Mouse (Mus musculus) c-Kit-negative CD71-positive TER-119-positive erythroid progenitor cells, embryonic 14.5 days (primary cell): Measurements from ENCODE around the gene Acan.
A peak's percentile ranks its signal among the peaks of the same experiment; 100 is the strongest.

ENCODE experiments used
- DNase-seq: peaks from one replicate; pipeline ENCODE4 v3.0.0-alpha.2; 2013; ENCODE audit warnings: low read depth, low spot score

Gene Acan

DNA sequence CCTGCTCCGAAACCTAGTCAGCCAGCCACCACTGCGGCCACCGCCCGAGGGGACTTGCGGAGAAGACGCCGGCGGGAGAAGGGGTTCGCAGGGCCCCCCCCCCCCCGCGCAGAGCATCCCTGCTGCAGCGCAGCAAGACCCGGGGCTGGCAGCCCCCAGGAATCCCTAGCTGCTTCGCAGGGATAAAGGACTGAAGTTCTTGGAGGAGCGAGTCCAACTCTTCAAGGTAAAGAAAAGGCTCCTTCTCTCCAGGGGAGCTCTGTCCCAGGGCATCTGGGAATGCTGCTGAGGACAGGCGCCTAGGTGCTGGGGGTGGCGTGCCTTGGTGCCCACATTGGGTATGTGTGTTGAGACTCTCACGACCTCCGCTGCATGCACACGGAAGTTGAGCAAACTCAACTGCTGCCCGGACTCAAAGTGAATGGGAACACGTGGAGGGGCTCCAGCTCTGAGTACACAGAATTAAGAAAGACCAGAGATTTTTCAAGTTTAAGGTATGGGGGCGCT is at the start of gene Acan:
TSS of gene Acan (plus strand) at position 101 of the 507 bp plus-strand sequence.
- DNase-seq, result no peak

DNA sequence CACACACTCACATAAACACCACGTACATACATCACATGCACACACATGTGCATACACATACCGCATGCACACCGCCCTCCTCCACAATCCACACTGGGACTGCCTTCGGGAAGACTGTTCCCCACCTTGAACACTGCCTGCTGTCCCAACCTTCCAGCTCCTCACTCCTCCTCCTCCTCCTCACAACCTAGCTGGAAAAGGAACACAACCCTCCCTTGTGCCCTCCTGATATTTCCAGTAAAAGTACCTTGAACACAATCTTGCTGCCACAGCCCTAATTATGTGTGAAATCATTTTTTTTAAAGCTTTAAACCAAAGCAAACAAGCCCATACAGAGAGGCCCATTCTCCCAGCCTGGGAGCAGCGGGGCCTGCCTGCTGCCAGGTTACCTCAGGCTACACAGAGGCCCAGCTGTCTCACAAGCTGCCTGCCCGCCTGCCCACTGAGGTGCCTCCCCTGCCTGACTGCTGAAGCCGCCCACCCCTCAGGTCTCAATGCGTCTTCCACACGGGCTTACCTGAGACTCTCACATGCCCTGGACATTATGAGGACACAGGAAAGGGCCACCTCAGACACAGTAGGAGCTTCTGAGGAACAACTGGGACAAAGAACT is 31.9 kb upstream of the Acan start:
- no peak for DNase-seq

DNA sequence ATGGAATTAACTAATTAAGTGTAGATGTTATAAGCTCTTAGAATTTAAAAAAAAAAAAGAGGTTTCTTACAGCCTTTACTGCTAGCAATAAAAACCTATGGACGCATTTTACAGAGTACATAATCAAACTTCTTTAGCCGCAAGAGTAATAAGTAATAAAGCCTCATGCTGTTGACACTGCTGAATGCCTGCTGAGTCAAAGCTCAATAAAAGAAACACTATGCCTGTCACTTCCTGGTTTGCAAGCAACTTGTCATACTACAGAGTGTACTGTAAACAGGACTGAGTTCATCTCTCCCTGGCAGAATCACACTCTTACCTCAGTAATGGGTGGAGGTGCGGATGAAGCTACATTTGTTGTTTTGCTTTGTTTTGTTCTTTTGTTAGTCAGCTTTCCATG is 24.1 kb upstream of the Acan start:
- DNase-seq, result no peak

DNA sequence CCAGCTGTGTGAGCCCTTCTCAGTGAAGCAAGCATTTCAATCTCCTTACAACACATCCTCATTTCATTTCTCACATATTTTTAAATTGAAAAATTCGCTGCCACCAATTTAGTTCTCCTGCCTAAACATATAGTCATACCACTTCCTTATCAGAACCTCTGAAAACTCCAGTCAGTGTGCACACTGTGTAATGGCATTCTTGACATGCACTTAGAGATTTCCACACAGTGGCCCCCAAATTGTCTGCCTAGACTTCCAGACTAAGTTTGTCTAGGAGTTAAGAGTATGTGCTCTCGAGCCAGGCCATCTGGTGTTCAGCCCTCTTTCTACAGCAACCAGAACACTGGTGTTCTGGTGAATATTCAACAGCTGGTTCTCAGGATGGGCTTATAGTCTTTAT is 19.5 kb upstream of the Acan start:
- DNase-seq, result no peak

DNA sequence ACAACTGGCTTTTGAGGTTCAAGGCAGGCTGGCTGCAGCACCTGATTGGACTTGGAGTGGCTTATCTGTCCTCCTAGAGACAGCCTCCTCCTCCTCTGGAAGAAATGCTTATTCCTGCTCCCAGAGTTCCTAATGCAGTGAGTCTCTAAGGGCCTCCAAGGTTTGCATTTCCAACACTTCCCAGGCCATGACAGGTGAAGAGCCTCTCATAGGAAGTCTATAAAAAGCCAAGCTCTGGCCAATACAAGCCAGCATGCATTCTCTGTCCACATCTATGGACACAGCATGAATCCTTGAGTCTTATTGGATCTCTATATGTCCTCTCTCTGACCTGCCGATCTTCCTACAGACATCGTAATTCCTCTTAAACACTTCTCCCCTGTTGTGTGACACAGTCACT is 18.8 kb upstream of the Acan start:
- DNase-seq, result no peak

DNA sequence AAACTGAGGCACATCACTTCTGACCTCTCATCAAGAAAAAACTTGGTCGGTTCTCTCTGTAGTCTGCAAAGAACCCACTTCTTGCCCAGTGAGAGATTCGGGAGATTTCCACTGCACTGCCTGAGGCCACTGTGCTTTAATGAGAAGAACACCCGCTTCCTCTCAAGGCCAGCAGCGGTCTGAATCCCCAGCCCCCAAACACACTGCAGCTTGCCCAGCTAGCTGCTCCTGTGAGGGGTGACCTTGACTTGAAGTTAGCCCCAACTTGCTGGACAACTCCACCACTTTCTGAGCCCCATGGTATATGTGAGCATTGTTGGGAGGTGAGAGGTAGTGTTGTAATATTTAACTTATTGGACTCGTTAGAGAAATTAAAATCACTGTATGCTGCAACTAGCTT is 1.2 kb upstream of the Acan start:
- no peak for DNase-seq

DNA sequence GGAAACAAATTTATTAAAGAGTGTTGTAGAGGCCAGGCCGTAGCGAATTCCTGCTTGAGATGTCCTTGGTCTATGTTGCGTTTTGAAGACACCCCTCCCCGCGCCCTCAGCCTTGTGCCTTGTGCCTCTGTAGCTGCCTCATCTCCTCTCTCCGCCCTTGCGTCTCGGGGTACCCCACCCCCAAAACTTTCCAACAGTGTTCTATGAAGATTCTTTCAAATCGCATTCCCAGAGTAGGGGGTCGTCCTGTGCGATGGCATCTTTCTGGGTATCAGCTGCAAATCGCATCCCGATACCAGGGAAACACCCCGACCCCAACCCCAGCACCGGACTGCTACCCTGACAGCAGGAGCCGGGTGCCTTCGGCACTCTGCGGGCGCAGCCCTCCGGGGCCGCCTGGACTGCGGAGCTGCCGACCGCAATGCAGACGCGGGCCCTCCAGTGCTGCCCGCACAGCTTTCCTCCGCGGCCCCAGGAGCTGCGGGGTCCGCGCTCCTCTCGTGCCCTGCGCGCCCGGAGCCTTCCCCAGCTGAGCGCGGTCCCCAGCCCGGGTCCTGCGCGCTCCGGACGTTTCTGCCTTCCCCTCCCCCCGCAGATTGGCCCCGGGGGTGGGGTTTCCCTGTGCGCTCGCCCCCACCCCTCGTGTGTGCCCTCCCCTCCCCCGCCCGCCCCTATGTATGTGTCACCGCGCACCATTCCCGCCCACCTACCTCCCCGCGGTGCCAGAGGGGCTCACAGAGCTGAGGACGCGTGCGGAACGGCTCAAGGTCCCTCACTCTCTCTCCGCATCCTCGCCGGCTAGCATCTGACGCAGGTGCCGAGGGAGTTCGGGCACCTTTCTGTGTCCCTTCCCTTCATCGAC is 531 bp upstream of the Acan start:
- DNase-seq, result no peak

DNA sequence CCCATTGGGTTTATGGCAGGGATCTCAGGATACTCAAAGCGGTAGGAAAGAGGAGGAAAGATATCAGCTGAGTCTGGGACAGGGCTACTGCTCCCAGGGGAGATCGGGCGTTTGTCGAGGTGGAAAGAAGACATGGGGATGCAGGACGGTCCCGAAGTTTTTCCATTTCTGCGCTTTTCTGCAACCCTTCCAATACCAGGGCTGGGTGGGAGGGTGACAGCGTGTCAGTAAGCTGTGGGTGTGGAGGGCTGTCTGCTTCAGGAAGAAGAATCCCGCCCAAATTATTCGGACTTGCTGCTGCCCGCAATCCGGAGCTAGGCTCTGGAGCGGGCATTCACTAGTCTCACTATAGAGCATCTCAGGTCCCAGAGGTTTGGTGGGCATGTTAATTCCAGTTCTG is 828 bp downstream of the Acan start:
- DNase-seq, result no peak

DNA sequence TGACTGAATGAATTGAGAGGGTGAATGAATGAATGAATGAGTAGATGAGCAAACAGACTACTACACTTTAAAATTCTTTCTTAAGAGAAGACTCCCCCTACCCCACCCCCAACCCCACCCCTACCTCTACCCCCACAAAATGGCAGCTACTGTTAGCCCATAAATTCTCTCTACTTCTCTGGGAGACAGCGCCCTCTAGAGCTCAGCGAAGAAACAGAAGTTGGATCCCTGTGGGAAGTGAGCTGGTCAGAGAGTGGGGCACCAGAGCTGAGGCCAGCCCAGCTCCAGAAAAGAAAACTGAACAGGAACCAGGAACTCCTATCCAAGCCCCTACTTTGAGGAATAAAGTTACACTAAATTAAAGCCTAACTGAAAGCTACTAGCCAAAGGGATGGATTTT is 5.3 kb downstream of the Acan start:
- no peak for DNase-seq

DNA sequence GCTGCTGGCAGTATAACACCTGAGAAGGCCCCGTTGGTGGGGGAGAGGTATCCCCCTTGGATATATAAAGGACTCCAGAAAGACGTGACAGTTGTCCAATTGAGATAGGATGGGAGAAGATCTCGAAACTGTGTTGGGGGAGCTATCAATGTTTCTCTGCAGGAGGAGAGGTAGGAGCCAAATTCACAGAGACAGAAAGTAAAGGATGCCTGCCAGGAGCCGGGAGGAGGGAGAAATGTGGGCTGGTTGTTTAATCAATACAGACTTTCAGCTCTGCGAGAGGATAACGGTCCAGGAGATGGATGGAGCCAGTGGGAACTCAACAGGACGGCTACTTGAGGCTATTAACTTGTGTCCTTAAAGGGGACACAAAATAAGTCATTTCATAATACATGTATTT is 14.2 kb downstream of the Acan start:
- DNase-seq, result no peak

DNA sequence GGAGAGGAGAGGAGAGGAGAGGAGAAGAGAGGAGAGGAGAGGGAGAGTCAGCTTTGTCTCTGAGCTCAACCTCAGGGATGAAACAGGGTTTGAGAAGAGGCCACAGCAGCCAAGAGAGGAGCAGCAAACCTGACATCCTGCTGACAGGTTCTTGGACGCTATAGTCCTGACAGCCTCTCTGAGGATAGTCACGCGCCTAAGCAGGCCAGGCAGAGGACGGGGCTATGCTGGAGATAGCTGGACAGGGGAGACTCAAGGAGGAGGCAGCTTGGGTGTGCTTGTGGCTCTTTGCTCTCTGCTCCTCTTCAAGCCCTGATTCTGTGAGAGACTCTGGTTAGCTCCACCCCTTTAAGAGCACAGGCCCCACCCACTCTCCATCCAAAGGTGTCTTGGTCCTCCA is 14.9 kb downstream of the Acan start:
- no peak for DNase-seq

DNA sequence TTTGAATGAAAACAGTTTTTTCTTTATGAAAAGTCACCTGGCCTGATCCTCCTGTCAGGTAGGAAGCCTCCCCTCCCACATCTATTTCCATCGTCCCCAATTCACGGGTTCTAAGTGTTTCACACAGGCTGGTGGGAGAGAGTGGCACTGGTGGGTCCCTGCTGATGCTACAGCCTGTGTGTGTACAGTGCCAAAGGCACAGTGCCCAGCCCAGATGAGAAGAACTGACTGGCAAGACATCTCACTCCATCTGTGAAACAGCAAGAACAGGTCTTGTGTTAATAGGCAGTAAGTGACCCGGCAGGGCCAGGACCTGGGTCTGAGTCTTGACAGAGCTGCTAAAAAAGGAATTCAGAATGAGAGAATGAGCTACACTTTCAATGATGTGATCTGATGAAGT is 25.9 kb downstream of the Acan start:
- DNase-seq, result no peak

DNA sequence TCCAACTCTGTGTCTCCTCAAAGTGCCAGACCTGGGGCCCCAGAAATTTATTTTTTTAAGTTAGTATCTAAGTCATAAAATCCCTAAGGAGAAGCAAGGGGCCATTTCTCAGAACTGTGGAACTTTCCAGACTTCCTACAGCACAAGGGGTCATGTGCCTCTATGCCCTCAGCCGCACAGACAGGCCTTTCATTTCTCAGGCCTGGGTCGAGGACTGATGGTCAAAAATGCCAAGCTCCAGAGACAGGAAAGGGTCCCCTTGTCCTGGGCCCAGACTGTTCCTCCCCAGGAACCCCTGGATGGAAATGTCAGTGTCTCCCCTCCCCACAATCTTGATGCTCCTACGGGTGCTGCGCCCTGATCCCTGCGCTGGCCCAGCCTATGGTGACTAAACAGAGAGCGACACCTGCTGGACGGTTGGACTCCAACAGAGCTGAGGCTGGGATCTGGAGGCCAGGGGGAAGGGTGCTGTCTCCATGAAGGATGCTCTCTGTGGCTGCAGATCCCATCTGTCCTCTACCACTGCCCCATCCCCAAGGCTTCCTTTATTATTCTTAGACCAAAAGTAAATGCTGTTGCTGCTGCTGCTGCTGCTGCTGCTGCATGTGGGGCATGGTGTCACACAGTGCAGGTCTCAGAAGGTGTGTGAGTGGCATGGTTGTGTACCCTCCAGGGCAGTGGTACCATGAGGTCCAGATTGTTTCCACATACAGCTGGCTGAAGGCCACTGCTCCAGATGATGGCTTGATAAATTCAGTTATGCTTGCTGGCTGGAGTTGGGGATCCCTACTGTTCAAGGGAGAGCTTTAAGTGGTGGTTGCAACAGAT is 27.5 kb downstream of the Acan start:
- DNase-seq, result no peak

DNA sequence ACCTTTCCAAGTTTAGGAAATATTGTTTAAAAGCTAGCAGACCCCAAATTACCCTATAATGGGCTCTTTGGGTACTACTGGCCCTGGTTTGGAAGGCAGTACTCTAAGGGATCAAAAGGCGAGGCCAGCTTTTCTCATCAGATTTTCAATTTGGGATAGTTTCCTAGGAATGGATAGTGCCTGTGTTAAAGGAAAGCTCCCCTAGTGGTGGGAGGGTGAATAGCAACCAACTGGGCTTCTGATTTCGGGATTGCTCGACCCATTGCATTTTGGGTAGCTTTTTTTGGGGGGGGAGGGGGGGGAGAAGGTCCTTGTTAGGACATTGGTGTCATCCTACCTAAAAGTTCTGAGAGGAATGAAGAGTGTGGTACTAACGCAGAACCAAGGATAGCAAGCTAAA is 35.8 kb downstream of the Acan start:
- DNase-seq, result peak; percentile 5

DNA sequence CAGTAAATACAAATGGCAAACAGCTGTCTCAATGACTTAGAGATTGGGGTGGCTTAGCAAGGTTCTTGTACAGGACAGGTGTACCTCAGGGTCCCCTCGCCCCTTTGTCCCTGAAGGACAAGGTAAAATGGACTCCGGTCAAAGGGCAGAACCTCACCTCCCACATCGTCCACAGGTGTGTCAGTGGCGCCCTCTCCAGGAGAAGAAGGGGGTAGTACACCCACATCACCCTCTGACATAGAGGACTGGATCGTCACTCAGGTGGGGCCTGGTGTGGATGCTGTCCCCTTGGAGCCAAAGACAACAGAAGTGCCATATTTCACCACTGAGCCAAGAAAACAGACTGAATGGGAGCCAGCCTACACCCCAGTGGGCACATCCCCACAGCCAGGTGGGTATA is 43.2 kb downstream of the Acan start:
- no peak for DNase-seq

DNA sequence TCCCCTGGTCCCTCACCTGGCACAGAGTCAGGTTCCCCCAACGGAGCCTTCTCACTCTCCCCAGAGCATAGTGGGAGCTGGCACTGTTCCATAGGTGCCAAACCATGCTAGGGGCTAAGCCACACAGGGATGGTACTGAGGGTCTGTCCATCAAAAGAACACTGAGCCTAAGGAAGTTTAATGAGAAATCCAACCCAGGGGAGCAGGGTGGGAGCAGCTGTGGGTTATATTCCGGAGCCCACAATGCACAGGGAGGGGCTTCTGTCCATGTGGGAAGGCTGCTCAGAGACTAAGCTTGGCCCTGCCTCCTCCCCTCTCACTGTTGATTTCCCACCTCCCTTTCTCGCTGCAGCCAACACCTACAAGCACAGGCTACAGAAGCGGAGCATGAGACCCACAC is 60.6 kb downstream of the Acan start:
- no peak for DNase-seq

DNA sequence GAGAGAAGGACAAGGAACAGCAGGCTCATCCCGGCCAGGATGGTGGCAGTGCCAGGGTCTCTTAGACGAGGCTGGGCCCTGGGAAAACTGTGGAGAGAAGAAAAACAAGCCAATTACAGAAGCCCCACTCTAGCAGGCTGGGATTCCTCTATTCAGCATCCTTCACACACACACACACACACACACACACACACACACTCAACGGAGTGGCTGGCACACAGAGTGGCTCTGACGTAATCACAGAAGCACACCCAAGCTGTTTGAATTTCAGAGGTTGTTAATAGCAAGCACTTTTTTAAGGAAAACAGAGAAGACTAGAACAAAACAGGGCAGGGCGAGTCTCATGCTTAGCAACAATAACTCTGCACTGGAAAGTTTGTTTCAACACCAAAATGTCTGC is 70.2 kb downstream of the Acan start:
- DNase-seq, result no peak

DNA sequence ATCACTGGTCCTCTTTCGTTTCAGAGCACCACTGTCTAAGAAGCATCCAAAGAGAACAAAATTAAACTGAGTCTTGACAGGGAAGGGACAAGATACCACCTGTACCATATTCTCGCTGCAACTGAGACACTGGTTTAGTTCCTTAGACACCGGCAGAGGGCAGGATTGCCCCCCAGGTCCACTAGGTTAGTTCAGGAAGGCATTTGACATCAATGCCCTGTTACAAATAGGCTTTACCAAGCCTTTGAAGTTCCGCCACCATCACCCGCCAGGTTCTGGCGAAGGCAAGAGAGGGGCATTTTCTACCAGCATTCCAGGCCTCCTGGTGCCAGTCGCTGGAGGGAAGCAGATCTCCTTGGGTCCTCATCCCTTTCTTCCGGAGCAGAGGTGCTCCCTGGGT is 76.6 kb downstream of the Acan start:
- DNase-seq, result no peak

DNA sequence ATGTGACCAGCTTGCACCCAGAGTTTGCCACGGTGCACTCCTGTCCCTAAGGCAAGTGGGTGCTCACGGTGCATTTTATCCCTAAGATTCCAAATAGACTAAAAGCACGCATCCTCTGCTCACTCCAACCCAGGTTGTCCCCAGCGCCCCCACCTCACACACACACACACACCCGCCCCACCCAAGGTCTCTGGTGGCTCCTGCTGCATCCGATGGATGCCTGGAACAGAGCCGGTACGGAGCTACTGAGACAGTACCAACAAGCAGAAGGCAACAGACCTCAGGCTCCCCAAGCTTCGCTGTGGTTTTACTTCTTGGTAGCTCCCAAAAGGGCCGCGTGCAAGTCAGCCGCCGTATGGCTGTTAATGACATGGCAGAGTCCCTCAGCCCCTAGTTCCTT is 77.1 kb downstream of the Acan start:
- no peak for DNase-seq

DNA sequence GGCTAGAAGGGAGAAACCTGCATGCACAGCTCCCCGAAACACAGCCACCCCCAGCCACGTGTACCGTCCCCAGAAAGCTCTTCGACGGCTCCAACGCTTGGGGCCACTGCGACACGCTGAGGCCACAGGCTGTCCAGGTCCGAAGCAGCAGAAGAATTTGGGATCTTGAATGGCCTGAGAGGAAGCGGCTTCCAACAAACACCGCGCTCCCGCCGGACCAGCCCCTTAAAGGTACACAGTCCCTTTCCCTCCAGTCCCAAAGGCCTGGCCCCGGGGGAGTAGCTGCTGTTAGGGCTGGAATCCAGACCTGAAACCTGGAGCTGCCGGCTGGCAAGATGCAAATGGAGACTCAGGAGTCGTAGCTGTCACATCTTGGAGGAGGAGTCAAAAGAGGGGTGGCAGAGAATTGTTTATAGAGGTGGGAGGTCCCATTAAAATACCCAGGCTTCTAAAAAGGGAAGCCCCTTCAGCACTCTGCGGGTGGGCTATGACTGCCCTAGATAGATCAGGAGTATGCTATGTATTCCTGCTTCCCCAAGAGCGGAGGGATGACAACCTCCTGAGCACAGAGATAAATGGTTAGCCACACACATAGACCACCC is 77.7 kb downstream of the Acan start, which contains the start of gene Hapln3:
TSS of gene Hapln3 (minus strand) at position 176 of the 602 bp plus-strand sequence.
- no peak for DNase-seq

DNA sequence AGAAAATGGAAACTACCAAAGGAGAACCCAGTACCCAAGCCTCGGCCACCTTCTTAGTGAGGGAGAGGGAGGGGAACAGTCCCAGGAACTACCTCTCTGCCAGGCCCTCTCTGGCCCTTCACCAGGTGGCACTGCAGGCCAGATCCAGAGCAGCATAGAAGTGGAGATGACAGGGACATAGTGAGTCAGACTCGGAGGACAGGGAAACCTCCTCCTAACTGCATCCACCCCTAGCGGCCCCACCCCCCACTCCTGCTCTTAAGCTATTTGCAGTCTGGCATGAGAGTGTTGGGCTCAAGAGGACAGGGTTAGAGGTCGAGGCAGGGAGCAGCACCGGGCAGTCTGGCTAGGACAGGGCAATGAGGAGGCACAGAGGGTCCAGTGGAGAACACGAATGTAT is 80.1 kb downstream of the Acan start:
- no peak for DNase-seq

DNA sequence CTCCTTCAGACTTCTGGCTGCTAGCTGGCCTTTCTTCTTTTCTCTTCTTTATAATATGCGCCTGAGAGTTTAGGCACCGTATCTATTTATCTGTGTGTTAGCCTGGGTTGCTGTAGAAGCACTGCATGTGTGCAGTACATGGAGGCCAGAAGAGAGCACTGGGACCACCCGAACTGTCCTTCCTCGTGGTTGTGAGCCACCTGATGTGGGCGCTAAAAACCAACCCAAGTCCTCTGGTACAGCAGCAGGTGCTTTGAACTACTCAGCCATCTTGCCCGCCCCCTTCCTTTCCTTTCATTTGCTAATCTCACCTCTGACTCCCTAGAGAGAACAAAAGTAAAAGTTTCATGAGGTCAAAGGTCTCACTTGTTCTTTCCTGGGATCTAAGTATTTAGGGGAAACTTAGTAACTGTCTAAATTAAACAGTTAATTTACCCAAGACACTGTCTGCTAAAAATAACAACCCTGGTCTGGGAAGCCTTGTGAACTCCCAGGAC is 86.1 kb downstream of the Acan start:
- no peak for DNase-seq
